Mouse (Mus musculus): Measurements from ENCODE around the gene Cacnb2. TPM values are rescaled to one million over a fixed set of nuclear protein-coding genes. Genes with fewer than 3 reads are reported as not detected.
A peak's percentile ranks its signal among the peaks of the same experiment; 100 is the strongest.

Cacnb2 gene
- polyA plus RNA-seq, 1 experiment from 2014 or later: 12.2 TPM

DNA sequence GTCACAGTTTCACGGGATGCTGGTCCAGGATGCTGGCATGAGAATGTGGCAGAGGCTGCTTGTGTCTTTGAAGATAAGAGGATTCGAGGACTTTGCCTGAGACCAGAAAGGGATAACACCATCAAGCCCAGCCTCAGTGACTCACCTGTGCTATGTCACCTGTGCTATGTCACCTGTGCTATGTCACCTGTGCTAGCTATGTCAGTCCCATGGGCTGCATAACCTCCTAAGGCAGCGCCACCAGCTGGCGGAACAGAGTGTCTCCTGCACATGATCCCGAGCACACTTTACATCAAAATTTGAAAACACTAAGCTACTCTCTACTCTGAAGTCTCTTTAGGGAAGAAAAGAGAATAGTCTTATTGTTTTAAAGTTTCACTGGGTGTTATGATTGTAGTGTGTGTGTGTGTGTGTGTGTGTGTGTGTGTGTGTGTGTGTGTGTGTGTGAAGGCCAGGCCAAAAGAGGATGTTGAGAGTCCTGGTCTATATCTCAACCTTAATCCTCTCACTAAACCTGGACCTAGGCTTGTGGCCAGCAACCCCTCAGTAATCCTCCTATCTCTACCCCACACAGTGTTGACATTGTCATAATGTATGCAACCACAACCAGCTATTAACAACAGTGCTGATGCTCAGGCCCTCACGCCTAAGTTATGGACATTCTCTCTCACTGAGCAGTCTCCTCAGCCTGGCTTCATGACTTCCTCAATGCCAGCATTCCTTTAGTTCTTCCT is 17.4 kb downstream of the Cacnb2 start:
- ATAC-seq (replicated peaks; ENCODE audit: insufficient number of reproducible peaks, insufficient read depth, low FRiP score, low read depth): no peak
- H3K4me3 ChIP-seq: no peak overlapping the region
- H3K36me3 ChIP-seq: no peaks in the 10 kb centered on the region
- H3K27ac ChIP-seq: no peak overlapping the region
- 64% methylated on average over 6 of the region's 6 CpGs for WGBS
- H3K27me3 ChIP-seq: no peaks in the 10 kb centered on the region
- H3K9ac ChIP-seq: no peak overlapping the region
- H3K9me3 ChIP-seq (replicated peaks): no peaks in the 10 kb centered on the region
- no peak overlapping the region for H3K4me2 ChIP-seq
- H3K4me1 ChIP-seq (replicated peaks): peaks cover 3% of the 10 kb centered on the region; the same call in 1 of the 2 replicates

DNA sequence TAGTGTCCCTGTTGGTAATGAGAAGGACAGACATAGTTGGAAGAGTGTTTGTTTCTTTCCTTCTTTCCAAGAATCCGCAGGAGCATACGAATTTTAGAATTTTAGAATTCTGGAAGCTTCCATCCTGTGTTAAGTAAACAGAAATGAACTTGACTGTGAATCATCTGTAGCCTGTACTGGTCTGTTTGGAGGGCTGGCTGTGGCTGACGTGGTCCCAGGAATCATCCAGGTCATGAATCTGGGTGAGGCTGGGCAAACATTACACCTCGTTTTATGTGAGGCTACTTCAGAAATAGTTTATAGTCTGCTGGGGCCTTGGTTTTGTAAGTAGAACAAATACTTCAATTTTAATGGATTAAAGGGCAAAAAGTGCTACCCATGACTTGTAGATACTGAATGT is 18.0 kb downstream of the Cacnb2 start:
- Histone ChIP-seq H3K9me3 (replicated peaks) (no peaks in the 10 kb centered on the region), H3K27ac (no peak overlapping the region), H3K9ac (no peak overlapping the region), H3K36me3 (no peaks in the 10 kb centered on the region), H3K4me2 (no peak overlapping the region), H3K27me3 (no peaks in the 10 kb centered on the region), H3K4me3 (no peak overlapping the region), H3K4me1 (replicated peaks) (peaks cover 3% of the 10 kb centered on the region; the same call in 1 of the 2 replicates)
- no peak for ATAC-seq (replicated peaks; ENCODE audit: insufficient number of reproducible peaks, insufficient read depth, low FRiP score, low read depth)
- 76% methylated on average over 4 of the region's 4 CpGs for WGBS

DNA sequence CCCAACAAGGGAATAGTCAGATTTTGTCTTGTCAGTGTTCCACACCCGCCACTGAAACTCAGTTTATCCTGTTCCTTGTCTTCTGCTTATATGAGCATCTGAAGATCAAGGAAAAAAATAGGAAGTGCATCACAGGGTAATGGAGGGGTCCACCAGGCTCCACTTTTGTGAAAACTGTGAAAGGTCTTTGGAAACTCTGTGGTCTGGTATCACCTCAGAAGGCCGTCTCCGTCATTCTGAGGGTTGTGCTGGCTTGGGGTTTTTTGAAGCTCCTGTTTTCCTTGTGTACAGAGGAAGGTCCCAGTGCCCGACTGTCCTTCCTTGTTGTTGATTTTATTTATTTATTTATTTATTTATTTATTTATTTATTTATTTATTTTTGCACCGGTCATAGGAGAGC is 20.9 kb downstream of the Cacnb2 start:
- Histone ChIP-seq H3K36me3 (no peaks in the 10 kb centered on the region), H3K27ac (no peak overlapping the region), H3K9ac (no peak overlapping the region), H3K4me2 (no peak overlapping the region), H3K4me1 (replicated peaks) (peaks cover 3% of the 10 kb centered on the region; the same call in 1 of the 2 replicates), H3K27me3 (no peaks in the 10 kb centered on the region), H3K9me3 (replicated peaks) (no peaks in the 10 kb centered on the region), H3K4me3 (no peak overlapping the region)
- ATAC-seq (replicated peaks; ENCODE audit: insufficient number of reproducible peaks, insufficient read depth, low FRiP score, low read depth): no peak
- 87% methylated on average over 5 of the region's 5 CpGs for WGBS

DNA sequence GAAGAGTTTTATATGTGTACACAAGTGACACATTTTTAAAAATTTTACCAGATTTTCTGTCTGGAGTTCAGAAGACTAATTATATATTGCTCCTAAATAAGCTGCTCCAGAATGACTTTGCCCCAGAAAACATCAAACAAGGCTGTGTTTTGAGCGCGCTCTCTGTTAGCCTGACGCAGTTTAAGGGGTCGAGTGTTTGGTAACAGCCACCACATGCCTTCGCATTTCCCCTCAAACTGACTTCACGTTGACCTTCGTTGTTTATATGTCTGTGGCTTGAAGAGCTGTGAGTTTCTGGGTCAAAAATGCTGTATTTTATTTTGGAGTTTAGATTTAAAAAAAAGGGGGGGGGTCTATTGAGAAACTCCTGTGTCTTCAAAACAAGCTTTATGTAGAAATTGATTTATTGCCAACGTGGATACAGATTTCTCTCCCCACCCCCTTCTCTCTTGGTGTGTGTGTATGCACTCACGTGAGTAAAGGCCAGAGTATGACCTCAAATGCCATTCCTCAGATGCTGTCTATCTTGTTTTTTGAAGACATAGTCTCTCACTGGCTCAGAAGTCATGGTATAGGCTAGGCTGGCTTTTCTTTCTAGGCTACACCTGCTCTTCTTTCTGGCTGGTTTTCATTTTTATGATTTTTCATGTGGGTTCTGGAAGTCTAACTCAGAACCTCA is 27.1 kb downstream of the Cacnb2 start:
- no peak for ATAC-seq (replicated peaks; ENCODE audit: insufficient number of reproducible peaks, insufficient read depth, low FRiP score, low read depth)
- no peak overlapping the region for H3K9ac ChIP-seq
- 72% methylated on average over 9 of the region's 9 CpGs for WGBS
- 0 out of 2 replicates have a peak, but pooled peaks cover 6% of the 10 kb centered on the region for H3K4me1 ChIP-seq (replicated peaks)
- no peak overlapping the region for H3K27ac ChIP-seq
- no peak overlapping the region for H3K4me3 ChIP-seq
- no peaks in the 10 kb centered on the region for H3K9me3 ChIP-seq (replicated peaks)
- H3K36me3 ChIP-seq: no peaks in the 10 kb centered on the region
- no peaks in the 10 kb centered on the region for H3K27me3 ChIP-seq
- H3K4me2 ChIP-seq: no peak overlapping the region

DNA sequence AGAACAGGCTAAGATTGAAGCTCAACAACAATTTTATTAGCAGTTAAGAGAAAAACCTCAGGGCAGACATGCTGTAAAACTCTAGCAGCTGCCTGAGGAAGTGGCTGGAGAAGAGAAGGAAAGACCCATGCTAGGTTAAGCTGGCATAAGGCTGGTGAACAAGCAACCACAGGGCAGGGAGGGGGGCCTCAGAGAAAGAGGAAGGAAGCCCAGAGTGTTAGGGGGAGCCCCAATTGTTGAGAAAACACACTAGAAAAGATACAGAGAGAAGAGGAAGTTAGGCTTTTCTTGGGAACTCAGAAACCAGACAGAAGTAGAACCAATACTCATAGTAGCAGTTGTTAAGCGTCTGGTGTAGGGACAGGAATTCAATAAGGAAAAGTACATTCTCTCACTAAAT is 28.7 kb downstream of the Cacnb2 start:
- 74% methylated on average over 1 of the region's 1 CpGs for WGBS
- H3K4me2 ChIP-seq: no peak overlapping the region
- H3K4me3 ChIP-seq: no peak overlapping the region
- no peak for ATAC-seq (replicated peaks; ENCODE audit: insufficient number of reproducible peaks, insufficient read depth, low FRiP score, low read depth)
- H3K27me3 ChIP-seq: no peaks in the 10 kb centered on the region
- H3K36me3 ChIP-seq: no peaks in the 10 kb centered on the region
- H3K27ac ChIP-seq: no peak overlapping the region
- no peak overlapping the region for H3K9ac ChIP-seq
- no peaks in the 10 kb centered on the region for H3K9me3 ChIP-seq (replicated peaks)
- H3K4me1 ChIP-seq (replicated peaks): 0 out of 2 replicates have a peak, but pooled peaks cover 6% of the 10 kb centered on the region

DNA sequence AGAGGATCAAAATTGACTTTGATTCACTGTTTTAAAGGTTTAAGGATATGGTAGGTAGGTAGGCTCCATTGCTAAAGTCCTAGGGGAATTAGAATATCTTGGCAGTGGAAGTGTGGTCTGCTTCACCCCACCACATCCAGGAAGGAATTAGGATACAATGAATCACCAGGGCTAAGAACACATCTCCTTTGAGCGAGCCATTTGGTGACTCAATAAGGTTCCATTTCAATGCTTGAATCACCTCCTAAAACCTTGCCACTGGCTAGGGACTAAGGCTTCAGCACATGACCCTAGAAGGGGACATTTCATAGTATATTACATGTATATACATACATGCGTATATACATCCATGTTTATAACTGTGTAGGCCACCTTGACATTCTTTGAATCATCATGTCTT is 30.3 kb downstream of the Cacnb2 start:
- Histone ChIP-seq H3K27me3 (no peaks in the 10 kb centered on the region), H3K4me3 (no peak overlapping the region), H3K36me3 (no peaks in the 10 kb centered on the region), H3K4me2 (no peak overlapping the region), H3K9ac (no peak overlapping the region), H3K4me1 (replicated peaks) (0 out of 2 replicates have a peak, but pooled peaks cover 6% of the 10 kb centered on the region), H3K27ac (no peak overlapping the region), H3K9me3 (replicated peaks) (no peaks in the 10 kb centered on the region)
- 91% methylated on average over 2 of the region's 2 CpGs for WGBS
- ATAC-seq (replicated peaks; ENCODE audit: insufficient number of reproducible peaks, insufficient read depth, low FRiP score, low read depth): no peak

DNA sequence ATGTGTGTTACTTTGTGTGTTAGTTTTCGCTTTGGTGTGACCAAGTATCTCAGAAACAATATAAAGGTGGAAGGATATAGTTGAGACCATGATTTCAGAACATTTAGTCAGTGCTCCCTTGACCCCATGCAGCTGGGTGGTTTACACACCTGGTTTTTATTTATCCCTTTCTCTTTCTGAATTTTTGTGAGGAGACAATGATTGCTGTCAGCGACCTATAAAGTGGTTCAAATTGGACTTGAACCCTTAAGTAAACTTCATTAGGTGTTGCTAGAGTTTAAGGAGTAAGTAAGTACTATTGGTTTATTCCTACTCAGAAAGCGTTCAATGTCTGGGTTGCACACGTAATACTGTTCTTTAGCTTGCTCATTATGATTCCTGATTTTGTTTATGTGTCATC is 36.4 kb downstream of the Cacnb2 start:
- Histone ChIP-seq H3K36me3 (no peaks in the 10 kb centered on the region), H3K4me3 (no peak overlapping the region), H3K27ac (no peak overlapping the region), H3K27me3 (no peaks in the 10 kb centered on the region), H3K9me3 (replicated peaks) (no peaks in the 10 kb centered on the region), H3K9ac (no peak overlapping the region), H3K4me1 (replicated peaks) (peaks cover 34% of the 10 kb centered on the region), H3K4me2 (no peak overlapping the region)
- WGBS: 87% methylated on average over 4 of the region's 4 CpGs
- ATAC-seq (replicated peaks; ENCODE audit: insufficient number of reproducible peaks, insufficient read depth, low FRiP score, low read depth): no peak

DNA sequence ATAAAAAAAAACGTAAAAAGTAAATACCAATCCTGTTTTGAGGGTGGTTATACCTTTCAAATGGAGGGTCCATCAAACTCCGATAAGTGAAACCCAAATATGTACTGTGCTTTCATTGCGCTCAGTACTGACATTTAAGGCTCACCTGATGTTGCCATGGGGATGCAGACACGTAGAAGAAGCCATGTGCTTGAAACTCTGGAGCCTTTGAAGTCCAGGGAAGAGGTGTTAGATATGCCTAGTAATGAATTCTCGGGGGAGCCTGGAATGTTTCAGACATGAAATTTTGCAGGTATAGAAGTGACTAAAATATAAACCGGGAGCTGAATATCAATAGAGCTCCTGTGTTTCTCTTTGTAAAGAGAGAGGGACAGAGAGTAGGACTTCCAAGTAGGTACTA is 37.0 kb downstream of the Cacnb2 start:
- H3K9me3 ChIP-seq (replicated peaks): no peaks in the 10 kb centered on the region

DNA sequence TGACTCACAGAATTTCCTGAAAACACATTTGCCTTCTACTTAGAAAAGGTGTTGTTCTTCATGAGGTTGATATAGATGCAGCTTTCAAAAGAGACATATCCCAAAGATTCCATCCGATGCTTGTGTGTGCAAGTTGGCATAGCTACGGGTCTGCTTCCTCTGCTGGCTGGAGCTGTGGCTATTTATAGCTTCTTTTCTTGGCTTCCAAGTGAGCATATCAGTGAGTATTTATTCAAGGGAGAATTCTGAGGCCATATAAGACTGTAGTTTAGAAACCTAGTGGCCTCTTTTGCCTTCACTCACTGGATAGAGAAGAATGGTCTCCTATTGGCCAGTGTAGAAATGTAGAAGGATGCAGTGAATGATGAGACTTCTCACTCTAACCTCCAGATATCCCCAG is 38.2 kb downstream of the Cacnb2 start:
- Histone ChIP-seq H3K4me2 (peak overlapping the region; percentile 43), H3K9me3 (replicated peaks) (no peaks in the 10 kb centered on the region), H3K36me3 (no peaks in the 10 kb centered on the region), H3K27ac (peak overlapping the region; percentile 91), H3K4me3 (no peak overlapping the region), H3K27me3 (no peaks in the 10 kb centered on the region), H3K4me1 (replicated peaks) (peaks cover 38% of the 10 kb centered on the region), H3K9ac (no peak overlapping the region)
- 7% methylated on average over 2 of the region's 2 CpGs for WGBS
- ATAC-seq (replicated peaks; ENCODE audit: insufficient number of reproducible peaks, insufficient read depth, low FRiP score, low read depth): peak; percentile 71

More for the DNA sequence above, 37.0 kb downstream of the Cacnb2 start:
- H3K27ac ChIP-seq: no peak overlapping the region
- H3K4me1 ChIP-seq (replicated peaks): peaks cover 34% of the 10 kb centered on the region
- no peak for ATAC-seq (replicated peaks; ENCODE audit: insufficient number of reproducible peaks, insufficient read depth, low FRiP score, low read depth)
- H3K27me3 ChIP-seq: no peaks in the 10 kb centered on the region
- no peaks in the 10 kb centered on the region for H3K36me3 ChIP-seq
- H3K4me3 ChIP-seq: no peak overlapping the region
- no peak overlapping the region for H3K9ac ChIP-seq
- 64% methylated on average over 6 of the region's 6 CpGs for WGBS
- no peak overlapping the region for H3K4me2 ChIP-seq

DNA sequence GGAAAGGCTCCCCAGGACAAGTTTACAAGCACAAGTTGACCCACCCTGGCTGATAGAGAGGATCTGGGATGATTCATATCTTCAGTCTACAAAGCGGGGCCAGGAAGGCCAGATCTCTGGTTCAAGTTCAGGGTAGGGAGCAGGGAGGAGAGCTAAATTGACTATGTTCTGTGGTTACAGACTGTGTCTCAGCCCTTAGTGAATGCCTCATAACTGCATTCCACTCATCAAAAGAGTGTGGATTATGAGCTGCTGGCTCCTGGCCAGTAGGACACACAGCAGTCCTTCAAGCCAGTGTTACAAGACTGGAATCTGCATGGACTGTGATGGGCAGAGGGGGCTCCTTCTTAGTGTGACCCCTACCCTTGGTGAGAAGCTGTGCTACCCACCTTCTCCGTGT is 48.4 kb downstream of the Cacnb2 start:
- no peaks in the 10 kb centered on the region for H3K36me3 ChIP-seq
- H3K4me1 ChIP-seq (replicated peaks): peaks cover 14% of the 10 kb centered on the region
- no peaks in the 10 kb centered on the region for H3K9me3 ChIP-seq (replicated peaks)
- H3K4me3 ChIP-seq: no peak overlapping the region
- ATAC-seq (replicated peaks; ENCODE audit: insufficient number of reproducible peaks, insufficient read depth, low FRiP score, low read depth): peak; percentile 43; the same call in 1 of the 2 replicates
- H3K27ac ChIP-seq: peak overlapping the region; percentile 82
- no peak overlapping the region for H3K4me2 ChIP-seq
- no peak overlapping the region for H3K9ac ChIP-seq
- no peaks in the 10 kb centered on the region for H3K27me3 ChIP-seq
- 34% methylated on average over 2 of the region's 2 CpGs for WGBS

DNA sequence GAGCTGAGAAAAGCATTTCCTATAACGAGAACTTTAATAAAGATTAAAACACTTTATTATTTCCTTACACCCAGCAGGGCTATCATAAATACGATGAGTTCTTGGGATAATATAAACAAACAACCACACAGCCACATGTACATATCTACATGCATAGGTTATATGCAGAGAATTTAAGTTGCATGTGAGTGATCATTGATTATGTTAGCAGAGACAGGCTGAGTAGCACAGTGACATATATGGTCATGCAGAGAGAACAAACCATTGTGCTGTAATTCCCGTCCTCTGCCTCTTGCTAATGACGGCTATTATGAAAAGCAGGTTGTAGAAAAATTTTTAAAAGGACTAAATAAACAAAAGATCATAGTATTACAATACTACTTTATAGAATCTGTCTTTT is 53.8 kb downstream of the Cacnb2 start:
- no peaks in the 10 kb centered on the region for H3K27me3 ChIP-seq
- H3K4me2 ChIP-seq: no peak overlapping the region
- no peaks in the 10 kb centered on the region for H3K36me3 ChIP-seq
- peaks cover 6% of the 10 kb centered on the region for H3K4me1 ChIP-seq (replicated peaks)
- H3K9ac ChIP-seq: no peak overlapping the region
- no peaks in the 10 kb centered on the region for H3K9me3 ChIP-seq (replicated peaks)
- 72% methylated on average over 4 of the region's 4 CpGs for WGBS
- ATAC-seq (replicated peaks; ENCODE audit: insufficient number of reproducible peaks, insufficient read depth, low FRiP score, low read depth): no peak
- no peak overlapping the region for H3K4me3 ChIP-seq
- no peak overlapping the region for H3K27ac ChIP-seq

Data from heart, embryonic 15.5 days (tissue).